In genomic region chr7:110226484-110226883, GRCm38 (mm10) we compare ENCODE assay signal across 29 mouse cellular contexts.
"Had no signal": no experiment of that assay in that cellular context is flagged by ENCODE, and none has a peak within 500 bp of the region (broad histone marks: within the 10 kb centered on the region; RNA-seq: fewer than 3 reads in every experiment).

No protein-coding gene starts in this region.

- H3K9me3 ChIP-seq: limb, embryonic 10.5 days; limb, embryonic 12.5 days; limb, embryonic 13.5 days; limb, embryonic 15.5 days; liver, embryonic 12.5 days; liver, embryonic 13.5 days; liver, embryonic 15.5 days; lung, embryonic 15.5 days; megakaryocyte, embryonic 14.5 days; midbrain, embryonic 10.5 days; midbrain, embryonic 12.5 days; midbrain, embryonic 13.5 days; midbrain, embryonic 15.5 days had no signal

- H3K9ac ChIP-seq: limb, embryonic 12.5 days; limb, embryonic 13.5 days; limb, embryonic 15.5 days; liver, embryonic 12.5 days; liver, embryonic 13.5 days; liver, embryonic 14.5 days; liver, embryonic 15.5 days; liver, postnatal 0 days; lung, embryonic 14.5 days; lung, embryonic 15.5 days; midbrain, embryonic 12.5 days; midbrain, embryonic 13.5 days; midbrain, embryonic 15.5 days had no signal

- H3K4me1 ChIP-seq: midbrain, embryonic 12.5 days had no signal

- H3K27ac ChIP-seq: limb, embryonic 10.5 days; limb, embryonic 12.5 days; limb, embryonic 13.5 days; limb, embryonic 15.5 days; liver, embryonic 12.5 days; liver, embryonic 13.5 days; liver, embryonic 14.5 days; liver, embryonic 15.5 days; lung, embryonic 15.5 days; macrophage; midbrain, embryonic 10.5 days; midbrain, embryonic 12.5 days; midbrain, embryonic 13.5 days; midbrain, embryonic 15.5 days had no signal

- H3K4me2 ChIP-seq: limb, embryonic 12.5 days; limb, embryonic 13.5 days; limb, embryonic 15.5 days; liver, embryonic 11.5 days; liver, embryonic 12.5 days; liver, embryonic 13.5 days; liver, embryonic 15.5 days; lung, embryonic 14.5 days; lung, embryonic 15.5 days; midbrain, embryonic 11.5 days; midbrain, embryonic 12.5 days; midbrain, embryonic 13.5 days; midbrain, embryonic 15.5 days had no signal

- H3K27me3 ChIP-seq: limb, embryonic 12.5 days; limb, embryonic 13.5 days; limb, embryonic 15.5 days; liver, embryonic 12.5 days; liver, embryonic 13.5 days; liver, embryonic 15.5 days; lung, embryonic 15.5 days; megakaryocyte, embryonic 14.5 days; midbrain, embryonic 12.5 days; midbrain, embryonic 15.5 days had no signal

- DNase-seq: left cerebral cortex, postnatal 4 days; liver; liver, embryonic 13.5 days; liver, postnatal 0 days; lung, adult 18-20 months; lung, adult 2 months; lung, embryonic 14.5 days; lung, postnatal 10 days; lung, postnatal 14 days; lung, postnatal 36 days; lung, postnatal 4 days; midbrain, embryonic 14.5 days had no signal

- H3K4me3 ChIP-seq: limb, embryonic 10.5 days; limb, embryonic 12.5 days; limb, embryonic 13.5 days; limb, embryonic 15.5 days; liver, embryonic 12.5 days; liver, embryonic 13.5 days; liver, embryonic 15.5 days; lung, embryonic 15.5 days; megakaryocyte, embryonic 14.5 days; midbrain, embryonic 10.5 days; midbrain, embryonic 12.5 days; midbrain, embryonic 13.5 days; midbrain, embryonic 15.5 days; myocyte had no signal

- H3K36me3 ChIP-seq: liver, embryonic 13.5 days; liver, embryonic 15.5 days; midbrain, embryonic 13.5 days; midbrain, embryonic 15.5 days had no signal
